Mouse (Mus musculus) ES-E14 (cell line): ENCODE results near the gene Ghrhr. TPM values are rescaled to one million over a fixed set of nuclear protein-coding genes. Genes with fewer than 3 reads are reported as not detected.

ENCODE experiments used
- DNase-seq: peaks from one replicate; pipeline ENCODE4 v3.0.0-alpha.2; 2013; ENCODE audit warnings: low read depth, low spot score
- H3K27ac ChIP-seq: 2 replicates; pipeline ENCODE4 v1.5.1; 2012; ENCODE audit warnings: low read depth, mild to moderate bottlenecking, low read length, moderate library complexity, mixed read lengths; ENCODE audit not compliant: poor library complexity, insufficient read depth, severe bottlenecking
- H3K36me3 ChIP-seq: 2 replicates; pipeline ENCODE4 v1.6.1; 2012; ENCODE audit warnings: mild to moderate bottlenecking, low read length, moderate library complexity, mixed read lengths; ENCODE audit not compliant: control insufficient read depth, poor library complexity, insufficient read depth, severe bottlenecking
- H3K4me1 ChIP-seq, 2 experiments: fragments of 150-350 bp in 1 of 2; sonication (generic) in 1 of 2; 2 replicates each; pipeline ENCODE4 v1.6.1; 2012; ENCODE audit warnings: low read length in 2 of 2, mild to moderate bottlenecking in 1 of 2, mixed read lengths in 1 of 2; ENCODE audit not compliant: control insufficient read depth in 2 of 2, insufficient read depth in 2 of 2, poor library complexity in 1 of 2
- H3K4me3 ChIP-seq, 2 experiments: fragments of 150-350 bp in 1 of 2; sonication (generic) in 1 of 2; 2 replicates each; pipeline ENCODE4 v1.5.1; 2012; ENCODE audit warnings: low read length in 2 of 2, low read depth in 1 of 2, mild to moderate bottlenecking in 1 of 2, mixed read lengths in 1 of 2; ENCODE audit not compliant: insufficient read depth in 1 of 2, poor library complexity in 1 of 2, severe bottlenecking in 1 of 2
- H3K9ac ChIP-seq: 2 replicates; pipeline ENCODE4 v1.6.1; 2012; ENCODE audit warnings: low read depth, mild to moderate bottlenecking, low read length, mixed read lengths; ENCODE audit not compliant: poor library complexity, insufficient read depth, severe bottlenecking
- H3K9me3 ChIP-seq: fragments of 150-350 bp; sonication (generic); 2 replicates; pipeline ENCODE4 v1.6.1; 2012; ENCODE audit warnings: low read depth, mild to moderate bottlenecking, low read length; ENCODE audit not compliant: control insufficient read depth, insufficient read depth
- CHD2 ChIP-seq: IDR thresholded peaks from 2 replicates; pipeline ENCODE4 v1.6.1; 2014; ENCODE audit warnings: mild to moderate bottlenecking, low read depth, low read length, inconsistent platforms
- HCFC1 ChIP-seq: IDR thresholded peaks from 2 replicates; pipeline ENCODE4 v1.6.1; 2012; ENCODE audit warnings: low read length, inconsistent platforms, borderline replicate concordance; ENCODE audit not compliant: insufficient read depth
- MAFK ChIP-seq: IDR thresholded peaks from 2 replicates; pipeline ENCODE4 v1.6.1; 2014; ENCODE audit warnings: mild to moderate bottlenecking, low read depth, low read length, inconsistent platforms; ENCODE audit not compliant: insufficient read depth
- ZC3H11A ChIP-seq: IDR thresholded peaks from 2 replicates; pipeline ENCODE4 v1.6.1; 2012; ENCODE audit warnings: low read depth, mild to moderate bottlenecking, inconsistent platforms, low read length, borderline replicate concordance
- ZNF384 ChIP-seq: IDR thresholded peaks from 2 replicates; pipeline ENCODE4 v1.6.1; 2012; ENCODE audit warnings: low read depth, low read length, inconsistent platforms
- in situ Hi-C, 2 experiments: fragments of 600-800 bp; cut with MboI; formaldehyde crosslinking; loops; one replicate each; pipeline ENCODE4 v1.15.1; 2025; ENCODE audit warnings: low sequenced_read_pairs in 2 of 2, inconsistent platforms in 1 of 2; ENCODE audit not compliant: unreplicated experiment in 2 of 2
- total RNA-seq: library from RNA; depleted of rRNA; stranded (reverse); fragments of 300-350 nt; gene quantifications from 2 replicates; pipeline ENCODE4 v1.2.3, GENCODE M21; 2012

Ghrhr gene
- total RNA-seq, 1 experiment = not detected

DNA sequence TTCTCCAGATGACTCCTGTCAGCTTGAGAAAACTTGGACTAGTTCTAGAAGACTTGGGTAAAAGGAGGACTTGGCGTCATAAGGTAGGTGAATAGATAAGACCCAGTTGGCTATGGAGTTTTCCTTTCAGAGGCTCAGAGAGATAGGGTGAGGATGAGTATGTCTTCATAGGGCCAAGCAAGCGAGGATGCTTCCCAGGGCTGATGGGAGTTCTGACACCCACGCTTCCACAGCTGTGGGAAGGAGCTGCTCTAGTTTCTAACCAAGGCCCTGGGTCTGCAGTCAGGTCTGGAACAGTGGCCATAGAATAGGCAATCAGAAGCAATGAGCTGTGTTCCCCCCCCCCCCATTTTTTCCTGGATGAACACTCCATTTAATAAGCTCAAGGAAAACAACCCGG lies 31.2 kb downstream of the Ghrhr start:
- Histone ChIP-seq H3K9ac (no peak overlapping the region), H3K27ac (no peak overlapping the region), H3K36me3 (no peaks in the 10 kb centered on the region), H3K4me3 (no peak overlapping the region), H3K4me1 (no peaks in the 10 kb centered on the region), H3K9me3 (no peaks in the 10 kb centered on the region)
- no peak for TF ChIP-seq ZNF384
- no peak for TF ChIP-seq MAFK
- TF ChIP-seq CHD2 = no peak
- no peak for TF ChIP-seq ZC3H11A
- no peak for TF ChIP-seq HCFC1
- in situ Hi-C loops = no loop called here
- no peak for DNase-seq

DNA sequence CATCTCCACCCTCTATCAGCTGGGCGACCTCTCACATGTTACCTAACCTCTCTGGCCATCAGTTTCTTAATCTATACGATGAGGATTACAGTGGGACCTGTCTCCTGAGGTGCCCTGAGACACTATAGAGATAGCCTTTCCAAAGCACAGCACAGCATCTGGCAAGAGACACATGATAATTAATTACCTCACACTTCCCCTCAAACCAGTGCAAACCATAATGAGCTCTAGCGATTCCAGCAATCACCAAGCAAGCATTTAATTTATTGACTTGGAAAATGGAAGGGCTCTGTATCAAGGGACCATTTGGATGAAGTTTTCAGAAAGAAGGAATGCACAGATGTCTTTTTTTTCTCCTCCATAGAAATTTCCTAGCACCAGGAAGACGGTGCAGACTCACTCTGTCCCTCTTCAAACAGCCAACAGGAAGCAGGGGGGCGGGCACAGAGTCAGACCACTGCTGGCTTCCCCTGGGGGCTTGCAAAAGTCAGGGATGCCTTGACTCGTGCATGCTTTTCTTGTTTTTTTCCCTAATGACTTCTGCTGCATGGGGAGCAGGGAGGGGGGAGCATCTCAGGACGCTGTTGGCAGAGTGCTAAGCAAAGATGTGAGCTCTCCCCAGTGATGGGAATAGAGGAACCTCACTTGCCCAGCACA lies 34.2 kb downstream of the Ghrhr start:
- Histone ChIP-seq H3K36me3 (no peaks in the 10 kb centered on the region), H3K9me3 (no peaks in the 10 kb centered on the region), H3K4me1 (no peaks in the 10 kb centered on the region), H3K9ac (no peak overlapping the region), H3K4me3 (no peak overlapping the region), H3K27ac (no peak overlapping the region)
- no peak for DNase-seq
- TF ChIP-seq ZNF384 (no peak), MAFK (no peak), ZC3H11A (no peak), CHD2 (no peak), HCFC1 (no peak)
- in situ Hi-C loops = no loop called here

DNA sequence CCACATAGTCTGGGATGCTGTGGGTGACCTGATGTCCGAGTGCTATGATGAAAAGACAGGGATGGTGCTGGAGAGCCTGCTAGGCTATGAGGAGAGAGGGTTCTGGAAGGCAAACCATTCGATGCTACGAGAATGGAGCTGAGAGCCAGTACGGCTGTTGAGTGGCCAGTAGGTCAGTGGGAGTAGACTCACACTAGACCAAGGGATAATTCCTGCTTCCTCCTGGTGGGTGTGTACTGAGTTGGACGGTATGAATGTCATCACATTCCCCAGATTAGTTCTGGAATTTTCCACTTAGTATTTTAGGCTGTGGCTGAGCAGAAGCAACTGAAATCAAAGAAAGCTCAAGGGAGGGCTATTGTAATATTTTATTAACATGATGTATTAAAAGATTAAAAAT lies 34.9 kb downstream of the Ghrhr start:
- no peak overlapping the region for H3K27ac ChIP-seq
- no peak overlapping the region for H3K9ac ChIP-seq
- no peaks in the 10 kb centered on the region for H3K36me3 ChIP-seq
- TF ChIP-seq MAFK (no peak), ZNF384 (no peak), ZC3H11A (no peak)
- H3K4me3 ChIP-seq = no peak overlapping the region
- H3K9me3 ChIP-seq = no peaks in the 10 kb centered on the region
- in situ Hi-C loops = no loop called here
- no peak for DNase-seq
- H3K4me1 ChIP-seq = no peaks in the 10 kb centered on the region

DNA sequence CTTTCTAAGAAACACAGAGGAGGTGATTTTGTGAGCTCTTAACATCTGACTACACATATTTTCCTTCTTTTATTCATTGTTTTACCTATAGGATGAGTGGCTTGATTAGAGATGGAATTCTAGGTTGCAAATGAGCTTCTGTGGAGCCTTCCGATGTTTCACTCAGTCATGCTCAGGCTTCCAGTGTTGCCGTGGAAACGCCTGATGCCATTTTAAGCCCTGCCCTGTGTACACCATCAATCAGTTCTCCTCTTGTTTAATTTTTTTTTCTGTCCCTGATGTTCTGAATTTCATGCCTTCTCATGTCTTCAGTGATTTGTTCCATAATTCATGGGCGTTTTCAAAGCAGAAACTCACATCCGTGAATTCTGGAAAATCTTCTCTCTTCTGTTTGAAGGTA lies 40.1 kb downstream of the Ghrhr start:
- Histone ChIP-seq H3K9me3 (no peaks in the 10 kb centered on the region), H3K27ac (no peak overlapping the region), H3K4me3 (no peak overlapping the region), H3K4me1 (no peaks in the 10 kb centered on the region), H3K36me3 (no peaks in the 10 kb centered on the region), H3K9ac (no peak overlapping the region)
- no peak for DNase-seq
- in situ Hi-C loops = no loop called here
- TF ChIP-seq ZNF384 (no peak), MAFK (no peak), CHD2 (no peak), HCFC1 (no peak), ZC3H11A (no peak)
